In the genomic region with DNA sequence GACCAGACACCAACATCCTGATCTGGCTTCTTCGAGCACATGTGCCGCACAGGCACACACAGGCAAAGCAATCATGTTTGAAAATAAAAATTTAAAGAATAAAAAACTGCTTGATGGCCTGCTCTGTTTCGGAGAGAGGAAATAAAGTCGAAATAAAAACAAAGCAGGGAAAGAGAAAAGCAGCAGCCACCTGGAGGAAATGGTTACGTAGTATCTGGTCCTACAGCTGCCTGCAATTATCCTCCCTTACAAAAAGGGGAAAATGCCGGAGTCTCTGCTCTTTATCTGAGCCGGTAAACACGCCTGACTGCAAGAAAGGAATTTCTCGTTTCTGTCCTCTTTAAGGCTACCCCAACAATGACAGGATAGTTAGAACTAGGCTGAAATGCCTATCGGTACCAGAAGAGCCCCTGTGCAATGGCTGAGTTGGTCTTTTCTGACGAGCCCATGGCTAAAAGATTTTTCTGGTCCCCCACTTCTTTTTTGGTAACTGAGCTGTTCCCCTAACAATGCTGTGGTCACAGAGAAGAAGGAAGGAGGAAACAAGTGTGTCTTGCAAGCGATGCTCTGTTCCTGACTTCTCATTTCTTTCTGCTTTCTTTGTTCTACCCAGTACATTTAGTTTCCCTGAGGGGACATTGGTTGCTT, we compare ENCODE assay signal across 12 mouse cellular contexts. TPM values are rescaled to one million over a fixed set of nuclear protein-coding genes. Genes with fewer than 3 reads are reported as not detected.
A peak's percentile ranks its signal among the peaks of the same experiment; 100 is the strongest.
DNase-seq lines count a peak whose midpoint lies in the region; ATAC-seq and TF ChIP-seq lines count a peak whose summit lies in the region.
"Had no signal": no experiment of that assay in that cellular context is flagged by ENCODE, and none has a peak within 500 bp of the region (broad histone marks: within the 10 kb centered on the region; RNA-seq: fewer than 3 reads in every experiment).

No protein-coding gene starts in this region.

- H3K4me2 ChIP-seq in intestine, embryonic 14.5 days (ENCODE audit: low read length): no peak overlapping the region
- H3K4me2 ChIP-seq in intestine, embryonic 16.5 days (ENCODE audit: low read depth, low read length): no peak overlapping the region
- 0 out of 2 replicates have a peak overlapping the region, but pooled peaks have one; percentile 13 for H3K4me2 ChIP-seq in limb, embryonic 14.5 days (replicated peaks; ENCODE audit: low read depth, low read length, severe bottlenecking)

- no peaks in the 10 kb centered on the region for H3K27me3 ChIP-seq in intestine, embryonic 14.5 days (replicated peaks; ENCODE audit: control insufficient read depth, insufficient read depth, low read length)
- no peaks in the 10 kb centered on the region for H3K27me3 ChIP-seq in intestine, embryonic 16.5 days (replicated peaks; ENCODE audit: control insufficient read depth, insufficient read depth, low read length)
- H3K27me3 ChIP-seq in limb, embryonic 14.5 days (ENCODE audit: control insufficient read depth, insufficient read depth, low read length): no peaks in the 10 kb centered on the region
- H3K27me3 ChIP-seq: intestine, embryonic 15.5 days had no signal

- H3K36me3 ChIP-seq in intestine, embryonic 14.5 days (ENCODE audit: control insufficient read depth, insufficient read depth, low read length): no peaks in the 10 kb centered on the region
- no peaks in the 10 kb centered on the region for H3K36me3 ChIP-seq in intestine, embryonic 16.5 days (ENCODE audit: control insufficient read depth, insufficient read depth, low read length)
- H3K36me3 ChIP-seq in limb, embryonic 14.5 days (ENCODE audit: control insufficient read depth, insufficient read depth, low read length): no peaks in the 10 kb centered on the region
- H3K36me3 ChIP-seq: intestine, embryonic 15.5 days had no signal

- H3K4me3 ChIP-seq in intestine, embryonic 14.5 days (ENCODE audit: low read depth, low read length): no peak overlapping the region
- H3K4me3 ChIP-seq in intestine, embryonic 16.5 days (ENCODE audit: low read length): no peak overlapping the region
- no peak overlapping the region for H3K4me3 ChIP-seq in limb, embryonic 14.5 days (replicated peaks; ENCODE audit: low read length)
- H3K4me3 ChIP-seq: intestine, embryonic 15.5 days had no signal

- 37% methylated on average over 12 of the region's 12 CpGs for WGBS in intestine, embryonic 14.5 days
- 37% methylated on average over 12 of the region's 12 CpGs for WGBS in intestine, embryonic 16.5 days
- WGBS in limb, embryonic 14.5 days: 30% methylated on average over 12 of the region's 12 CpGs

- TF ChIP-seq POLR2A in limb, embryonic 14.5 days (IDR thresholded peaks at IDR 0.05; ENCODE audit: borderline replicate concordance, extremely low read depth, insufficient read depth, insufficient read length): no peak

- no peaks in the 10 kb centered on the region for H3K9me3 ChIP-seq in intestine, embryonic 14.5 days (ENCODE audit: control insufficient read depth, low read length)
- no peaks in the 10 kb centered on the region for H3K9me3 ChIP-seq in intestine, embryonic 16.5 days (ENCODE audit: control insufficient read depth, low read length)
- no peaks in the 10 kb centered on the region; the same call in 1 of the 2 replicates for H3K9me3 ChIP-seq in limb, embryonic 14.5 days (ENCODE audit: control insufficient read depth, low read length)
- H3K9me3 ChIP-seq: intestine, embryonic 15.5 days had no signal

- H3K4me1 ChIP-seq in intestine, embryonic 14.5 days (replicated peaks; ENCODE audit: control insufficient read depth, insufficient read depth, low read length): 0 out of 2 replicates have a peak, but pooled peaks cover 10% of the 10 kb centered on the region
- H3K4me1 ChIP-seq in intestine, embryonic 16.5 days (ENCODE audit: control insufficient read depth, insufficient read depth, low read length): peaks cover 8% of the 10 kb centered on the region
- H3K4me1 ChIP-seq in limb, embryonic 14.5 days (ENCODE audit: control insufficient read depth, insufficient read depth, low read length): peaks cover 13% of the 10 kb centered on the region

- no peak overlapping the region for H3K9ac ChIP-seq in intestine, embryonic 14.5 days (ENCODE audit: low read length)
- H3K9ac ChIP-seq in intestine, embryonic 16.5 days (ENCODE audit: low read depth, low read length): no peak overlapping the region
- peak overlapping the region; percentile 36; the same call in 1 of the 2 replicates for H3K9ac ChIP-seq in limb, embryonic 14.5 days (ENCODE audit: low read depth, low read length, severe bottlenecking)
- H3K9ac ChIP-seq: intestine, embryonic 15.5 days; liver, embryonic 14.5 days had no signal

- peak overlapping the region; percentile 62 for H3K27ac ChIP-seq in intestine, embryonic 14.5 days (ENCODE audit: low read depth)
- H3K27ac ChIP-seq in intestine, embryonic 16.5 days (ENCODE audit: low read length): no peak overlapping the region
- peak overlapping the region; percentile 71 for H3K27ac ChIP-seq in limb, embryonic 14.5 days (replicated peaks; ENCODE audit: low read depth, low read length)
- H3K27ac ChIP-seq: intestine, embryonic 15.5 days; liver, embryonic 14.5 days had no signal

- no peak for DNase-seq in intestine, embryonic 14.5 days (ENCODE audit: low spot score)
- DNase-seq in A20 (ENCODE audit: low read depth, low spot score): peak; percentile 76
- peak; percentile 34 for DNase-seq in limb, embryonic 14.5 days (ENCODE audit: low spot score)
- DNase-seq in ovary, postnatal 14 days (ENCODE audit: low spot score): no peak
- no peak for DNase-seq in lung, postnatal 36 days
- DNase-seq in cerebellum, postnatal 25 days: no peak
- DNase-seq: cerebellum, adult 11-12 months; gastrocnemius, postnatal 10 days had no signal

- no peak for ATAC-seq in intestine, embryonic 14.5 days (replicated peaks; ENCODE audit: low FRiP score, low TSS enrichment, low read depth)
- no peak for ATAC-seq in intestine, embryonic 16.5 days
- ATAC-seq in activated CD4-positive, CD25-positive, alpha-beta regulatory T cell, adult 4 months: peak; percentile 16
- ATAC-seq in limb, embryonic 14.5 days (ENCODE audit: low FRiP score, low read depth): peak; percentile 23; the same call in 1 of the 2 replicates
- ATAC-seq: intestine, embryonic 15.5 days had no signal

RNA-seq across cellular contexts. Expression of gene Nfyb, which starts 32.7 kb away (rescaled TPM):
- 42.8 and 42.9 TPM in 2 replicates for polyA plus RNA-seq in intestine, embryonic 14.5 days (2014; fragmentation: Nextera tagmentation; extraction: Ambion mirVana)
- polyA plus RNA-seq in intestine, embryonic 16.5 days (2015; fragmentation: Nextera tagmentation; extraction: Ambion mirVana): 31.4 and 34.7 TPM in 2 replicates
- polyA plus RNA-seq in activated CD4-positive, CD25-positive, alpha-beta regulatory T cell, adult 4 months (2017; shearing (Covaris generic)): 10 to 100 TPM; 78.3 to 81.3 TPM
- polyA plus RNA-seq in limb, embryonic 14.5 days (2012; rRNA removed): 41.3 and 41.5 TPM in 2 replicates
- 41.0 and 54.2 TPM in 2 replicates for polyA plus RNA-seq in limb, embryonic 14.5 days (2014; fragmentation: Nextera tagmentation; extraction: Ambion mirVana)

RNA-seq across cellular contexts. Expression of gene Txnrd1, which starts 37.2 kb away (rescaled TPM):
- 124 and 128 TPM in 2 replicates for polyA plus RNA-seq in intestine, embryonic 14.5 days (2014; fragmentation: Nextera tagmentation; extraction: Ambion mirVana)
- 107 and 108 TPM in 2 replicates for polyA plus RNA-seq in intestine, embryonic 16.5 days (2015; fragmentation: Nextera tagmentation; extraction: Ambion mirVana)
- 10 to 100 TPM; 27.5 to 28.0 TPM for polyA plus RNA-seq in activated CD4-positive, CD25-positive, alpha-beta regulatory T cell, adult 4 months (2017; shearing (Covaris generic))
- 67.7 and 71.4 TPM in 2 replicates for polyA plus RNA-seq in limb, embryonic 14.5 days (2012; rRNA removed)
- 87.9 and 97.7 TPM in 2 replicates for polyA plus RNA-seq in limb, embryonic 14.5 days (2014; fragmentation: Nextera tagmentation; extraction: Ambion mirVana)

Comparison
In these comparisons a context has a peak if more than half of its experiments do, and no peak if none do; other contexts are left out.
1. ATAC-seq: peak in activated CD4-positive, CD25-positive, alpha-beta regulatory T cell, adult 4 months (single experiment) and limb, embryonic 14.5 days (single experiment); none in intestine, embryonic 14.5 days (single experiment) and intestine, embryonic 16.5 days (single experiment).
2. DNase-seq: peak in A20 (single experiment) and limb, embryonic 14.5 days (single experiment); none in intestine, embryonic 14.5 days (single experiment), ovary, postnatal 14 days (single experiment), lung, postnatal 36 days (single experiment) and cerebellum, postnatal 25 days (0 of 2).